Mouse (Mus musculus) erythroblast, embryonic 14.5 days (primary cell): ENCODE data around the gene A630095N17Rik. TPM values are rescaled to one million over a fixed set of nuclear protein-coding genes. Genes with fewer than 3 reads are reported as not detected.

Experiments used
- H3K27me3 ChIP-seq: 2 replicates; pipeline ENCODE4 v1.6.1; 2012; ENCODE audit warnings: inconsistent platforms; ENCODE audit not compliant: control insufficient read depth
- H3K36me3 ChIP-seq: 2 replicates; pipeline ENCODE4 v1.6.1; 2012; ENCODE audit warnings: mild to moderate bottlenecking, inconsistent platforms; ENCODE audit not compliant: control insufficient read depth
- H3K4me1 ChIP-seq: 2 replicates; pipeline ENCODE4 v1.6.1; 2012; ENCODE audit warnings: inconsistent platforms; ENCODE audit not compliant: control insufficient read depth
- H3K4me3 ChIP-seq: replicated peaks from 2 replicates; pipeline ENCODE3; 2012; ENCODE audit warnings: moderate library complexity, mild to moderate bottlenecking, inconsistent platforms
- H3K9me3 ChIP-seq: 2 replicates; pipeline ENCODE4 v1.6.1; 2012; ENCODE audit warnings: low read length, inconsistent platforms, mixed read lengths; ENCODE audit not compliant: control insufficient read depth
- GATA1 ChIP-seq: IDR thresholded peaks from 2 replicates; pipeline ENCODE4 v1.6.1; 2012; ENCODE audit warnings: low read length, inconsistent platforms, mixed read lengths
- TAL1 ChIP-seq: IDR thresholded peaks from 3 replicates; pipeline ENCODE4 v1.6.1; 2012; ENCODE audit warnings: low read length, inconsistent platforms, mixed read lengths
- polyA plus RNA-seq: library from polyadenylated mRNA; stranded (reverse); fragments of >175 nt; gene quantifications from 2 replicates; pipeline ENCODE4 v1.2.3, GENCODE M21; 2012

A630095N17Rik gene
- polyA plus RNA-seq, 1 experiment: not detected

DNA sequence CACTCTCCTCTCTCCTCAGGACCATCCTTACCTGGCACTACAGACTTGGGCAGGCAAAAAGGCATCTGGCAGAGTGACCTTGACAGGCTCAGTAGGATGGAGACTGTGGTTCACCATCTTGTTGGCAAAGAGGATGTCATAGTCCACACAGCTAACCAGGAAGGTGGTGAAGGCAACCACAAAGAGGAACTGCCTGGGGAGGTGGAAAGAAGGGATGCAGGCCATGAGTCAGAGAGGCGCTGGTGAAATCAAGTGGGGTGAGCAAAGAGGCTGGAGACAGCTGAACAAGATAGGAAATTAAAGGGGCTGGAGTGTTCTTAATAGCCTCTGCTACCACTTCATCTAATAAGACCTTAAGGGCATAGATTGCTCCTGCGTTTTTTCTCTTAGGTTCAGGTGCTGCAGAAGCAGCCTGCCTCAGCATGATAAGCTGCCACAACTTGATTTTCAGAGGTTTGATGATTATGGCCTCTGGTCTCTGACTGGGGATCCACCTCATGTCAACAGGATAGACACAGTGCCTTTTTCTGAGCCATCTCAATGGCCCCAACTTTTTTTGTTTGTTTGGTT is 43.9 kb downstream of the A630095N17Rik start:
- Histone ChIP-seq H3K4me1 (peaks cover 57% of the 10 kb centered on the region), H3K4me3 (no peak overlapping the region), H3K36me3 (peaks cover 79% of the 10 kb centered on the region), H3K9me3 (no peaks in the 10 kb centered on the region), H3K27me3 (no peaks in the 10 kb centered on the region)
- TF ChIP-seq GATA1 (no peak), TAL1 (no peak)

DNA sequence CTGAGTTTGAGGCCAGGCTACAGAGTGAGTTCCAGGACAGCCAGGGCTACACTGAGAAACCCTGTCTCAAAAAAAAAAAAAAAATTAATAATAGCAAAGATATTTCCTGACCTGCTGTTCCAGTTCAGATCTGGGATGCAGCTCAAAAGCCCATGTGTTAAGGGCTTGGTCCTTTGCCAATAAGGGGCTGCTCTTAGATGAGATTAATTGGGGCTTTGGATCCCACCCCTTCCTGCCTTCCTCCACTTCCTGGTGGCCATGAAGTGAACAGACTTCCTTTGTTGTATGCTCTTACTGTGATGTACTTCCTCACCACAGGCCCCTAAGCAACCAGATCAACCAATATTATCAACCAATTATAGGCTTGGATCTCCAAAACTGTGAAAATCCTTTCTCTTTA is 44.8 kb downstream of the A630095N17Rik start:
- TF ChIP-seq GATA1 (no peak), TAL1 (no peak)
- H3K4me1 ChIP-seq: peaks cover 52% of the 10 kb centered on the region
- peaks cover 88% of the 10 kb centered on the region for H3K36me3 ChIP-seq
- H3K9me3 ChIP-seq: peaks cover 7% of the 10 kb centered on the region
- H3K4me3 ChIP-seq: no peak overlapping the region
- H3K27me3 ChIP-seq: no peaks in the 10 kb centered on the region; the same call in 1 of the 2 replicates

DNA sequence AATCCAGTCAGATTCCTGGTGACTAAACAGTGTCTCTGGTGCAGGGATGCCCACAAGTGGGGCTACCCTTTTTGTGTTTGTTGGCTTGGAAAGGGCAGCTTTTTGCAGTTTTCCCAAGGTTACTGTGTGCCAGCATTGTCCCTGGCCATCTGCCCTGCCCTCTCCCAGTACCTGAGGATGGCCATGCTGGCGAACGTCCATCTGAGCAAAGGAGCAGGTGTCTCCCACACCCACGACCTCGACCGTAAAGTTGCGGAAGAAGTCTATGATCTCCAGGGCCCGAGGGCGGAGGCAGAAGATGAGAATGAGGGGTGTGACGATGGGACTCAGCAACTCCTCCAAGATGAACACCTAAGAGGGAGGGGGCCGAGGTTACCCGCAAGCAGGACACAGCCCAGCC is 46.4 kb downstream of the A630095N17Rik start:
- peaks cover 99% of the 10 kb centered on the region for H3K36me3 ChIP-seq
- no peak for TF ChIP-seq GATA1
- TF ChIP-seq TAL1: no peak
- H3K4me3 ChIP-seq: no peak overlapping the region
- H3K4me1 ChIP-seq: peaks cover 58% of the 10 kb centered on the region
- no peaks in the 10 kb centered on the region; the same call in 1 of the 2 replicates for H3K27me3 ChIP-seq
- H3K9me3 ChIP-seq: peaks cover 7% of the 10 kb centered on the region

DNA sequence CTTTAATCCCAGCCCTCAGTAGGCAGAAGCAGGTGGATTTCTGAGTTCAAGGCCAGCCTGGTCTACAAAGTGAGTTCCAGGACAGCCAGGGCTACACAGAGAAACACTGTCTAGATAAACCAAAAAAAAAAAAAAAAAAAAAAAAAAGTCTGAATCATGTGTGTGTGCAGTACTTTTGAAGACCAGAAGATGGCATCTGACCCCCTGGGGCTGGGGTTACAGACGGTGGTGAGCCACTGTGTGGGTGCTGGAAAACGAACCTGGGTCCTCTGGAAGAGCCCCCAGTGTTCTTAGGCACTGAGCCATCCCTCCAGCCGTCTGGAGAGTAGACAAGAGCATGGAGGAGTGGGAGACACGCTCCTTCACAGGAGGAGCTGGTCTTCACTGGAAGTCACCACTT is 49.7 kb downstream of the A630095N17Rik start:
- Histone ChIP-seq H3K27me3 (no peaks in the 10 kb centered on the region; the same call in 1 of the 2 replicates), H3K4me1 (peaks cover 56% of the 10 kb centered on the region), H3K36me3 (peaks cover 89% of the 10 kb centered on the region), H3K9me3 (peaks cover 7% of the 10 kb centered on the region), H3K4me3 (no peak overlapping the region)
- TF ChIP-seq GATA1 (no peak), TAL1 (no peak)

DNA sequence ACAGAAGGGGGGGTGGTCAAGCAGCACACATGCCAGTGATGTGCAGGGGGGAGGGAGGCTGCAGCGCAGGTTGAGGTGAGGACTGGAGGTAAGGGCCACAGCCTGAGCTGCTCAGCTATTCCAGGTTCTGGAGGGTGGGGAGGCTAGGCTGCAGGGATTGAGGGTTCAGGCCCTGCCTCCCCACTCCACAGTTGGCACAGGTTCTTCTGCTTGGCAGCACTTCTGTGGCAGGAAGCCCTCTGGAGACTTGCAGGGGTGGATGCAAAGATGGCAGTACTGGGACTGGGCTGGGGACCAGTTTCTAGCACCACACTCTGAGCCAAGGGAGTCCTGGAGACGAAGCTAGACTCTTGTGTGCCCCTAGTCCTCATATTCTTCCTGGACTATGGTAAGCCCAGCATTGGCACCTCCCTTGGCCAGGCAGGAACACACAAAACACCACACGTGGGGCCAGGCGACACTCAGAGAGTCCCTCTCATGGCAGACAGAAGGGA is 50.5 kb downstream of the A630095N17Rik start:
- H3K36me3 ChIP-seq: peaks cover 89% of the 10 kb centered on the region
- H3K4me3 ChIP-seq: peak overlapping the region; percentile 87
- TF ChIP-seq TAL1 (no peak), GATA1 (no peak)
- peaks cover 60% of the 10 kb centered on the region for H3K4me1 ChIP-seq
- H3K9me3 ChIP-seq: peaks cover 7% of the 10 kb centered on the region
- no peaks in the 10 kb centered on the region; the same call in 1 of the 2 replicates for H3K27me3 ChIP-seq

DNA sequence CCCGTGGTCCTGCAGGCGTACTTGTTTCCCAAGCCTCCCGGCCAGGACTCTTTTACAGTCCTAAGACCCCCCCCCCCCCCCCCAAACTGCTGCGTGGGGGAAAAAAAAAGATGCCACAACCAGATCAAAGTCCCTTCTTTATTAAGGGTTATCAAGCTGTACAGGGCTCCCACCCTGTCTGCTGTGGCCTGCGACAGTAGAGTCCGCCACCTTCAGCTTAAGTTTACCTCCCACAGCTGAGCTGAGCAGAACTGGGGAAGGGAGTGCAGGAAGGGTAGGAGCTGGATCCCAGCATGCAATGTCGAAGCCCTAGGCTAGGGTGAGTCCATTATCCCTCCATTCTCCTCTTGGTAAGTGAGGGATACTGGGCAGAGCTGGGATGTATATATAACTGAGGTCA is 51.2 kb downstream of the A630095N17Rik start:
- no peak for TF ChIP-seq TAL1
- no peak for TF ChIP-seq GATA1
- Histone ChIP-seq H3K9me3 (peaks cover 7% of the 10 kb centered on the region), H3K36me3 (peaks cover 89% of the 10 kb centered on the region), H3K27me3 (no peaks in the 10 kb centered on the region; the same call in 1 of the 2 replicates), H3K4me3 (peak overlapping the region; percentile 87), H3K4me1 (peaks cover 65% of the 10 kb centered on the region)

DNA sequence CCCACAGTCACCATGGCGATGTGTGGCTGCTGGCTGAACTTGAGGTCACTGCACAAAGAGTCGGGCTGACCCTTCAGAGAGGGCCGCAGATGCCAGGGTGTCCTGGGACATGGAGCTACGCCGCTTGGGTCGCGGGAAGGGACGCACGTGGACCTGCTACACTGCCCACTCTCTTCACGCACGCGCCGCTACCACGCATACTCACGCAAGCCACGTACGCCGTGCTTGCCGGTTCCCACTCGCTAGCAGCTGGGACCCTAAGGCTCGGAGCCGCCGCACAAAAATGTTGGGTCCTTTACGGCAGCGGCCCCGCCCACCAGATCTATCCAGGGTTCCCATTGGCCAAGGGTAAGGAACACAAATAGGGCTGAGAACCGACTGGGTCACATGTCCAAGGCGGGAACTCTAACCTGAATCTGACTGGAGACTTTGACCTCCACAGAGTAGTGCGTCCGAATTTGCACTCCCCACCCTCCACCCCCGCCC is 51.8 kb downstream of the A630095N17Rik start, which contains the start of gene Abcb6:
TSS of gene Abcb6 (minus strand) at position 288 of the 486 bp plus-strand sequence.
- H3K9me3 ChIP-seq: peaks cover 7% of the 10 kb centered on the region
- peaks cover 70% of the 10 kb centered on the region for H3K4me1 ChIP-seq
- H3K36me3 ChIP-seq: peaks cover 89% of the 10 kb centered on the region
- TF ChIP-seq TAL1: no peak
- no peak for TF ChIP-seq GATA1
- no peaks in the 10 kb centered on the region; the same call in 1 of the 2 replicates for H3K27me3 ChIP-seq
- H3K4me3 ChIP-seq: peak within 1 kb of the TSS; percentile 87

DNA sequence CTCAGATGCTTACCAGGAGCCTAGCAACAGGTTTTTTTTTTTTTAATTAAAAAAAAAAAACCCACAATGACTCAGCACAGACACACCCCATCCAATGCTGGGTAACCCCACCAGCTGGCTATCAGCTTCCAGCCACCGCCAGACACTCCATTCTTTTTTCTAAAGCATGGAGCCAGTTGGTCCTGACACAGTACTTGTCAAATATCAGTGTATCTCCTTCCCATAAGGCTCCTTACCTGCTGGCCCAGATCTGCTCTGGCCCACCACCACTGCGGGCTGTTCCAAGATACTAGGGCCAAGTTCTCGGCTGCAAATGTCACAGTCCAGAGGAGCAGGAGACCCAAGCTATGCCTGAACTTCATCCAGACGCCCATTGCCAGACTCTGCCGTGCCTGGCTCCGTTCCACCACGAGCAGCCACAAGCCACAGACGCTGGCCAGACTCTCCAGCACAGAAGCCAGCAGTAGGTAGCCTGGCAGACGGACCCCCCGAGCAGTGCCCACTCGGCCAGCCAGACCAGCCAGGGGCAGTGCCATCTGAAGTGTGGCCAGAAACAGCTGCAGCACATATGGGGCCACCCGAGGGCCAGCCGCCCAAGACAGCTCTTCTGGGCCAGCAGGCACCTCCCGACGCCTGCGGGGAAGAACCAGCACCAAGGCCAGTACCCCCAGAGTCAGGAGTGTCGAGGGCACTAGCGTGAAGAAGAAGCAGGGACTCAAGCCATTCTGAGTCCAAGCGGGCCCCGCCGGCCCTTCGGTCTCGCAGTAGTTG is 52.4 kb downstream of the A630095N17Rik start:
- Histone ChIP-seq H3K36me3 (peaks cover 89% of the 10 kb centered on the region), H3K9me3 (peaks cover 7% of the 10 kb centered on the region), H3K4me3 (peak overlapping the region; percentile 87), H3K4me1 (peaks cover 68% of the 10 kb centered on the region), H3K27me3 (no peaks in the 10 kb centered on the region; the same call in 1 of the 2 replicates)
- TF ChIP-seq TAL1: peak; percentile 50; the same call in 2 of the 3 replicates
- peak; percentile 30; the same call in 1 of the 2 replicates for TF ChIP-seq GATA1

Other genes with a start within 250 kb of the A630095N17Rik start
- 0.05 and 0.08 TPM in 2 replicates for gene Nhej1, start 106.9 kb downstream of the A630095N17Rik start, polyA plus RNA-seq
- 0.05 TPM in 1 of 2 replicates, not detected in the other for gene Slc23a3, start 98.2 kb downstream of the A630095N17Rik start, polyA plus RNA-seq
- gene Cnppd1, start 89.4 kb downstream of the A630095N17Rik start, polyA plus RNA-seq: 8.4 and 9.6 TPM in 2 replicates
- 10.9 and 14.3 TPM in 2 replicates for gene Retreg2, start 89.3 kb downstream of the A630095N17Rik start, polyA plus RNA-seq
- gene Zfand2b, start 63.5 kb downstream of the A630095N17Rik start, polyA plus RNA-seq: 6.7 and 7.3 TPM in 2 replicates
- gene Abcb6, start 51.7 kb downstream of the A630095N17Rik start, polyA plus RNA-seq: 10.0 and 12.6 TPM in 2 replicates
- 0.98 and 1.2 TPM in 2 replicates for gene Ankzf1, start 40.0 kb downstream of the A630095N17Rik start, polyA plus RNA-seq
- gene Atg9a, start 39.9 kb downstream of the A630095N17Rik start, polyA plus RNA-seq: 25.7 and 26.4 TPM in 2 replicates
- 0.02 and 0.62 TPM in 2 replicates for gene Glb1l, start 21.3 kb downstream of the A630095N17Rik start, polyA plus RNA-seq
- 13.2 and 18.8 TPM in 2 replicates for gene Stk16, start 21.3 kb downstream of the A630095N17Rik start, polyA plus RNA-seq
- gene Tuba4a, start 12.2 kb downstream of the A630095N17Rik start, polyA plus RNA-seq: 5.9 and 9.5 TPM in 2 replicates
- gene Dnajb2, start 4.3 kb upstream of the A630095N17Rik start, polyA plus RNA-seq: 24.2 and 27.6 TPM in 2 replicates
- not detected in 2 replicates for gene Ptprn, start 32.4 kb upstream of the A630095N17Rik start, polyA plus RNA-seq
- not detected in 2 replicates for gene Resp18, start 46.3 kb upstream of the A630095N17Rik start, polyA plus RNA-seq
- 3.7 and 4.8 TPM in 2 replicates for gene Dnpep, start 85.9 kb upstream of the A630095N17Rik start, polyA plus RNA-seq
- gene Des, start 128.2 kb upstream of the A630095N17Rik start, polyA plus RNA-seq: 0.03 and 0.12 TPM in 2 replicates
- 0.10 and 0.18 TPM in 2 replicates for gene Speg, start 143.2 kb upstream of the A630095N17Rik start, polyA plus RNA-seq
- gene Gmppa, start 203.8 kb upstream of the A630095N17Rik start, polyA plus RNA-seq: 11.6 and 12.7 TPM in 2 replicates
- 0.02 TPM in 1 of 2 replicates, not detected in the other for gene Asic4, start 218.3 kb upstream of the A630095N17Rik start, polyA plus RNA-seq
- 0.26 and 0.30 TPM in 2 replicates for gene Chpf, start 247.2 kb upstream of the A630095N17Rik start, polyA plus RNA-seq
- 0.04 and 0.13 TPM in 2 replicates for gene Tmem198, start 247.4 kb upstream of the A630095N17Rik start, polyA plus RNA-seq